Mouse (Mus musculus): ENCODE results near the gene Vwce. TPM values are rescaled to one million over a fixed set of nuclear protein-coding genes. Genes with fewer than 3 reads are reported as not detected.

The Vwce gene
- polyA plus RNA-seq, 1 experiment: 0.21 TPM

DNA sequence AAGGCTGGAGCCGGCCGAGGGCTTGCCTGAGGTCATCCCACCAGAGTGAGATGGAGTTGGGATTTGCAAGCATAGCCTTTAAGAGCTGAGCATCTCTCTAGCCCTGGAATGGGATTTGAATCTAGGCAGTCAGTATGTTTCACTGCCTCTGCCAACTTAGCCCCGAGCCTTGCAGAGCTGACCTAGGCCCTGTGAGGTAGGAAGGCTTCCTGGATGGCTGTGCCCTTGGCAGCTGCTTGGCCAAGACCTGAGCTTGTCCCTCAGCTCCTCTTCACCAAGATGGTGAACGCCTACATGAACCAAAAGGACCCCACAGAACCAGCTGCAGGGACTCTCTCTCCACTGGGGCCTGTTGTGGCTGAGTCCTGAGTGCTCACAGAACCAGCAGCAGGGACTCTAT lies 76.7 kb downstream of the Vwce start:
- no peaks in the 10 kb centered on the region for H3K4me1 ChIP-seq (ENCODE audit: control insufficient read depth, insufficient read depth, insufficient read length)
- 93% methylated on average over 4 of the region's 4 CpGs for WGBS
- DNase-seq (ENCODE audit: low read depth in 1 of 2, low spot score in 2 of 2): no peak
- H3K27ac ChIP-seq (ENCODE audit: insufficient read depth, low read length): no peak overlapping the region
- H3K4me3 ChIP-seq (ENCODE audit: extremely low read depth, insufficient read depth, insufficient read length): no peak overlapping the region
- peaks cover 25% of the 10 kb centered on the region for H3K36me3 ChIP-seq (ENCODE audit: control insufficient read depth, insufficient read depth, low read length)
- no peaks in the 10 kb centered on the region for H3K27me3 ChIP-seq (ENCODE audit: control insufficient read depth, insufficient read depth, low read length)
- TF ChIP-seq CTCF (IDR thresholded peaks at IDR 0.05; ENCODE audit: extremely low read depth, insufficient read depth, insufficient read length, insufficient replicate concordance) (no peak), POLR2A (IDR thresholded peaks at IDR 0.05; ENCODE audit: low read depth, low read length) (no peak)

DNA sequence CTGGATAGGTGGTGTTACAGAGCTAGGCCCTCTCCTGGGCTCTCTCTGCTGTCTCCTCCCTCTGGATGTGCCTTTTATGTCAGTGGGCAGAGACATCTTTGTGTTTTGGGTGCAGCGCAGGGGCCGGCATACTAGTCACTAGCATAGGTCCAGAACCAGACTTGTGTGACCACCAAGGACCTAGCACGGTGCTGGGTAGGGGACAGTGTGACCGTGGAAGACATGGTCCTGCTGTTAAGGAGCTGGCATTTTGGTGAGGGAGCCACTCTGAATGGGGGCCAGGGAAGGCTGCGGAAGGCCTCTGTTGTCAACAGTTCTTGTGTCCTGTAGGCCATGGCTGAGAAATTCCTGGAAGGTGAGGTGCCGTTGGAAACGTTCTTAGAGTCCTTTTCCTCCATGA lies 78.2 kb downstream of the Vwce start:
- TF ChIP-seq POLR2A (IDR thresholded peaks at IDR 0.05; ENCODE audit: low read depth, low read length) (no peak), CTCF (IDR thresholded peaks at IDR 0.05; ENCODE audit: extremely low read depth, insufficient read depth, insufficient read length, insufficient replicate concordance) (no peak)
- H3K27ac ChIP-seq (ENCODE audit: insufficient read depth, low read length): no peak overlapping the region
- no peaks in the 10 kb centered on the region for H3K27me3 ChIP-seq (ENCODE audit: control insufficient read depth, insufficient read depth, low read length)
- H3K36me3 ChIP-seq (ENCODE audit: control insufficient read depth, insufficient read depth, low read length): peaks cover 25% of the 10 kb centered on the region
- WGBS: 95% methylated on average over 7 of the region's 7 CpGs
- H3K4me1 ChIP-seq (ENCODE audit: control insufficient read depth, insufficient read depth, insufficient read length): no peaks in the 10 kb centered on the region
- DNase-seq (ENCODE audit: low read depth in 1 of 2, low spot score in 2 of 2): no peak
- no peak overlapping the region for H3K4me3 ChIP-seq (ENCODE audit: extremely low read depth, insufficient read depth, insufficient read length)

DNA sequence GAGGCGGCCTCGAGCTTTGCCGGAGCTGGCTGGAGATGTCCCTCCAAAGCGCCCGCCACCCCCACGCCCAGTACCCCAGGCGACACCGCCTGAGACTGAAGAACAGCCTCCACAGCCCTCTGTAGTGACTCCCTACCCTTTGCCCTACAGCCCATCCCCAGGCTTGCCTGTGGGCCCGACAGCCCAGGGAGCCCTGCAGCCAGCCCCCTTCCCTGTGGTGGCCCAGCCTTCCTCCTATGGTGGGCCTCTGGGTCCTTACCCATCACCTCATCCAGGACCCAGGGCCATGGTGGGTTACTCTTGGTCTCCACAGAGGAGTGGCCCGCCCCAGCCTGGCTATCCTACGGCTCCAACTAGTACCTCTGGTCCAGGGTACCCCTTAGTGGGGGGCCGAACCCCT lies 78.6 kb downstream of the Vwce start:
- 96% methylated on average over 12 of the region's 12 CpGs for WGBS
- no peaks in the 10 kb centered on the region for H3K27me3 ChIP-seq (ENCODE audit: control insufficient read depth, insufficient read depth, low read length)
- H3K4me3 ChIP-seq (ENCODE audit: extremely low read depth, insufficient read depth, insufficient read length): no peak overlapping the region
- DNase-seq (ENCODE audit: low read depth in 1 of 2, low spot score in 2 of 2): no peak
- TF ChIP-seq CTCF (IDR thresholded peaks at IDR 0.05; ENCODE audit: extremely low read depth, insufficient read depth, insufficient read length, insufficient replicate concordance) (no peak), POLR2A (IDR thresholded peaks at IDR 0.05; ENCODE audit: low read depth, low read length) (no peak)
- peaks cover 23% of the 10 kb centered on the region for H3K36me3 ChIP-seq (ENCODE audit: control insufficient read depth, insufficient read depth, low read length)
- no peak overlapping the region for H3K27ac ChIP-seq (ENCODE audit: insufficient read depth, low read length)
- H3K4me1 ChIP-seq (ENCODE audit: control insufficient read depth, insufficient read depth, insufficient read length): no peaks in the 10 kb centered on the region

DNA sequence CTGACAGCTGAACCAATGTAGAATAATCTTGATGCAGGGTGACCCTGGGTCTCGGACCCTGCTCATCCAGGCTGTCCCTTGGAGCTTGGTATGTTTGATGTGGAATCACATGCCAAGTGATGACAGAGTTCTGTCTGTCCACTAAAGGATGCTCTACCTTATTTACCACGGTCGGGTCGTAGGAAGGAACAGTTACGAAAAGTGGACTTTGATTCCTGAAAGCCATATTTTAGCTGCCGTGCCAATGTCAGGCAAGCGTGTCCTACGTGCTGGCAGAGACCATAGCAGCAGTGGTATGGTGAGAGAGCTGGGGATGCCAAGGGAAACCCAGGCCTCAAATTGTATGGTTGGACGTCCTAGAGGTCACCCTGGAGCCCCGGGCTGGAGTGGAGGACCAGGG lies 79.5 kb downstream of the Vwce start:
- Histone ChIP-seq H3K36me3 (ENCODE audit: control insufficient read depth, insufficient read depth, low read length) (peaks cover 23% of the 10 kb centered on the region), H3K4me1 (ENCODE audit: control insufficient read depth, insufficient read depth, insufficient read length) (no peaks in the 10 kb centered on the region), H3K27ac (ENCODE audit: insufficient read depth, low read length) (no peak overlapping the region), H3K4me3 (ENCODE audit: extremely low read depth, insufficient read depth, insufficient read length) (no peak overlapping the region), H3K27me3 (ENCODE audit: control insufficient read depth, insufficient read depth, low read length) (no peaks in the 10 kb centered on the region)
- no peak for DNase-seq (ENCODE audit: low read depth in 1 of 2, low spot score in 2 of 2)
- TF ChIP-seq CTCF (IDR thresholded peaks at IDR 0.05; ENCODE audit: extremely low read depth, insufficient read depth, insufficient read length, insufficient replicate concordance): no peak
- no peak for TF ChIP-seq POLR2A (IDR thresholded peaks at IDR 0.05; ENCODE audit: low read depth, low read length)
- 92% methylated on average over 10 of the region's 10 CpGs for WGBS

DNA sequence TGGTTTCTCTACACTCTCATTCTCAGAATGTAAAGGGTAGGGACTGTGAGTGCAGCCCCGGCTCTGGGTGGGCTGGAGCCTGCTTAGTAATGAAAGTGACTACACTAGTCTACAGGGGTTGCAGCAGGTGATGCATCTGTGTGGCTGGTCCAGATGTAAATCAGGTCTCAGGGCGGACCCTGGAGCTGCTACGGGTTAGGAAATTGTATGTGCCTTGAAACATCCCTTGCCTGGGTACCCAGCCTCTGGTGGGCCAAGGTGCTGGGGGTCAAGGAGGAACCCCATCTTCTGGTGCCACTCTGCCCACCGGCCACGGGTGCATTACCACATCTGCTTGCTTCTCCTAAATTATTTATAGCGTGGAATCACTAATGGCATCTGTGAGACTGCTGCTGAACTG lies 80.2 kb downstream of the Vwce start:
- no peak for TF ChIP-seq POLR2A (IDR thresholded peaks at IDR 0.05; ENCODE audit: low read depth, low read length)
- TF ChIP-seq CTCF (IDR thresholded peaks at IDR 0.05; ENCODE audit: extremely low read depth, insufficient read depth, insufficient read length, insufficient replicate concordance): no peak
- Histone ChIP-seq H3K36me3 (ENCODE audit: control insufficient read depth, insufficient read depth, low read length) (peaks cover 23% of the 10 kb centered on the region), H3K4me1 (ENCODE audit: control insufficient read depth, insufficient read depth, insufficient read length) (no peaks in the 10 kb centered on the region), H3K27me3 (ENCODE audit: control insufficient read depth, insufficient read depth, low read length) (no peaks in the 10 kb centered on the region), H3K4me3 (ENCODE audit: extremely low read depth, insufficient read depth, insufficient read length) (no peak overlapping the region), H3K27ac (ENCODE audit: insufficient read depth, low read length) (no peak overlapping the region)
- DNase-seq (ENCODE audit: low read depth in 1 of 2, low spot score in 2 of 2): no peak
- WGBS: 94% methylated on average over 6 of the region's 6 CpGs

DNA sequence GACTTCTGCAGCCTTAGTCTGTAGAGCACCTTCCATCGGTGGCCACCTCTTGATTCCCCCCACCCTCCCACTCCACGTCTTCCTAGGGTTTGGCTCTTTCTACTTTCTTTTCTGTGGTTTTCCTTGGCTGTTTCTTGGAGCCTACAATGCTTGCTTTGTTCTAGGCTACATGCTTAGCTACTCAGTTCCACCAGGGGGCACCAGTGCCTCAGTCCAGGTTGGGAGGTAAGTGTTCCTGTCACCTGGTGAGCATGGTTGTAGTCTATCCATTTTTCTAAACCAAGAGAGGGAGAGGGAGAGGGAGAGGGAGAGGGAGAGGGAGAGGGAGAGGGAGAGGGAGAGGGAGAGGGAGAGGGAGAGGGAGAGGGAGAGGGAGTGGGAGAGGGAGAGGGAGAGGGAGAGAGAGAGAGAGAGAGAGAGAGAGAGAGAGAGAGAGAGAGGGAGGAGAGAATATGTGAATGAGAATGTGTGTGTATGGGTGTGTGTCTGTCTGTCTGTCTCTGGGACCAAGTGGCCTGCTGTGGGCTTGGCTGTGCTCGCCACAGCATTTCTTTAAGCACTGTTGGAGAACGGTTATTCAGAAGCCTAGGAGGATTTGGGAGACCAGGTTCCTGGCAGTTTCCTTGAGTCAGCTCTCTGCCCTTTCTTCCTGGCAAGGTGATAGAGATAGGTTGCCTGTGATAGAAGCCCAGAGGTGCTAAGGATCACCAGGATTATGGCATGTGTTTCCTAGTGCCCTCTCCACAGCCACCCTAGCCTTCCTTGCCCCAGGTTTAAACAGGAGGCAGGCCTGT lies 80.9 kb downstream of the Vwce start:
- peaks cover 23% of the 10 kb centered on the region for H3K36me3 ChIP-seq (ENCODE audit: control insufficient read depth, insufficient read depth, low read length)
- H3K27ac ChIP-seq (ENCODE audit: insufficient read depth, low read length): no peak overlapping the region
- H3K27me3 ChIP-seq (ENCODE audit: control insufficient read depth, insufficient read depth, low read length): no peaks in the 10 kb centered on the region
- TF ChIP-seq CTCF (IDR thresholded peaks at IDR 0.05; ENCODE audit: extremely low read depth, insufficient read depth, insufficient read length, insufficient replicate concordance) (peak; percentile 77; the same call in 1 of the 2 replicates), POLR2A (IDR thresholded peaks at IDR 0.05; ENCODE audit: low read depth, low read length) (no peak)
- H3K4me1 ChIP-seq (ENCODE audit: control insufficient read depth, insufficient read depth, insufficient read length): no peaks in the 10 kb centered on the region
- 55% methylated on average over 4 of the region's 4 CpGs for WGBS
- DNase-seq (ENCODE audit: low read depth in 1 of 2, low spot score in 2 of 2): peak; percentile 52 to 71
- H3K4me3 ChIP-seq (ENCODE audit: extremely low read depth, insufficient read depth, insufficient read length): no peak overlapping the region

DNA sequence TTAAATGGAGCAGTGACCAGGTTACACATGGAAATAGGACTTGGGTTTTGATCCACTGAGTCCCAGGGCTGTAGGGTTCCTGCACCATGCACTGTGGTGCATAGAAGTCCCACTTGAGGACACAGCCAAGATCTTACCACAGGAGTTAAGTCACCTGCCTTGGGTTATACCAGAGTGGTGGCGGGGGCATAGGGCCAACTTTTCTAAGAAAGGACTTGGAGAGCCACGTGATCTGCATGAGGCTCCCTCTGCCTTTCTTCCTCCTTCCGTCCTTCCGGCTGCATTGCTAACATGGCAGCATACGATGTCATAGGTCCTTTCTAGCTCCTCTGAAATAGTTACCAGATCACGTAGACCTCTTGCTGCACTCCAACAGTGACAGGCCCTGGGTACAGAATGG lies 81.5 kb downstream of the Vwce start:
- no peaks in the 10 kb centered on the region for H3K4me1 ChIP-seq (ENCODE audit: control insufficient read depth, insufficient read depth, insufficient read length)
- no peaks in the 10 kb centered on the region for H3K27me3 ChIP-seq (ENCODE audit: control insufficient read depth, insufficient read depth, low read length)
- H3K27ac ChIP-seq (ENCODE audit: insufficient read depth, low read length): no peak overlapping the region
- DNase-seq (ENCODE audit: low read depth in 1 of 2, low spot score in 2 of 2): no peak
- peaks cover 20% of the 10 kb centered on the region for H3K36me3 ChIP-seq (ENCODE audit: control insufficient read depth, insufficient read depth, low read length)
- no peak for TF ChIP-seq POLR2A (IDR thresholded peaks at IDR 0.05; ENCODE audit: low read depth, low read length)
- TF ChIP-seq CTCF (IDR thresholded peaks at IDR 0.05; ENCODE audit: extremely low read depth, insufficient read depth, insufficient read length, insufficient replicate concordance): no peak
- no peak overlapping the region for H3K4me3 ChIP-seq (ENCODE audit: extremely low read depth, insufficient read depth, insufficient read length)
- 73% methylated on average over 6 of the region's 6 CpGs for WGBS

Other genes starting within 250 kb of the Vwce start
- gene Syt7, start 245.1 kb upstream of the Vwce start, polyA plus RNA-seq (2012; rRNA removed): 0.29 and 0.31 TPM in 2 replicates
- 0.11 and 0.16 TPM in 2 replicates for gene Lrrc10b, start 176.7 kb upstream of the Vwce start, polyA plus RNA-seq (2012; rRNA removed)
- 0.55 and 1.2 TPM in 2 replicates for gene Ppp1r32, start 151.3 kb upstream of the Vwce start, polyA plus RNA-seq (2012; rRNA removed)
- gene Cpsf7, start 108.9 kb upstream of the Vwce start, polyA plus RNA-seq (2012; rRNA removed): 39.9 and 42.3 TPM in 2 replicates
- 16.9 and 20.1 TPM in 2 replicates for gene Sdhaf2, start 108.1 kb upstream of the Vwce start, polyA plus RNA-seq (2012; rRNA removed)
- gene Tmem216, start 78.0 kb upstream of the Vwce start, polyA plus RNA-seq (2012; rRNA removed): 6.9 and 8.5 TPM in 2 replicates
- gene Cyb561a3, start 57.0 kb upstream of the Vwce start, polyA plus RNA-seq (2012; rRNA removed): 214 and 230 TPM in 2 replicates
- 7.3 and 8.6 TPM in 2 replicates for gene Tmem138, start 56.9 kb upstream of the Vwce start, polyA plus RNA-seq (2012; rRNA removed)
- gene Ddb1, start 28.9 kb upstream of the Vwce start, polyA plus RNA-seq (2012; rRNA removed): 53.3 and 59.0 TPM in 2 replicates
- 4.6 and 5.4 TPM in 2 replicates for gene Tkfc, start 28.6 kb upstream of the Vwce start, polyA plus RNA-seq (2012; rRNA removed)
- gene Pga5, start 43.9 kb downstream of the Vwce start, polyA plus RNA-seq (2012; rRNA removed): not detected in 2 replicates
- gene Vps37c, start 54.5 kb downstream of the Vwce start, polyA plus RNA-seq (2012; rRNA removed): 19.7 and 22.0 TPM in 2 replicates
- 35.2 and 41.1 TPM in 2 replicates for gene Cd5, start 104.8 kb downstream of the Vwce start, polyA plus RNA-seq (2012; rRNA removed)
- gene Cd6, start 195.8 kb downstream of the Vwce start, polyA plus RNA-seq (2012; rRNA removed): 41.0 and 47.0 TPM in 2 replicates
- 39.7 and 45.4 TPM in 2 replicates for gene Slc15a3, start 205.5 kb downstream of the Vwce start, polyA plus RNA-seq (2012; rRNA removed)
- gene Tmem132a, start 235.7 kb downstream of the Vwce start, polyA plus RNA-seq (2012; rRNA removed): 4.9 TPM in 2 replicates
- 45.8 and 47.9 TPM in 2 replicates for gene Tmem109, start 247.8 kb downstream of the Vwce start, polyA plus RNA-seq (2012; rRNA removed)

All from spleen, adult 2 months (tissue).